Mouse (Mus musculus): ENCODE measurements around the gene Grip1.

DNA sequence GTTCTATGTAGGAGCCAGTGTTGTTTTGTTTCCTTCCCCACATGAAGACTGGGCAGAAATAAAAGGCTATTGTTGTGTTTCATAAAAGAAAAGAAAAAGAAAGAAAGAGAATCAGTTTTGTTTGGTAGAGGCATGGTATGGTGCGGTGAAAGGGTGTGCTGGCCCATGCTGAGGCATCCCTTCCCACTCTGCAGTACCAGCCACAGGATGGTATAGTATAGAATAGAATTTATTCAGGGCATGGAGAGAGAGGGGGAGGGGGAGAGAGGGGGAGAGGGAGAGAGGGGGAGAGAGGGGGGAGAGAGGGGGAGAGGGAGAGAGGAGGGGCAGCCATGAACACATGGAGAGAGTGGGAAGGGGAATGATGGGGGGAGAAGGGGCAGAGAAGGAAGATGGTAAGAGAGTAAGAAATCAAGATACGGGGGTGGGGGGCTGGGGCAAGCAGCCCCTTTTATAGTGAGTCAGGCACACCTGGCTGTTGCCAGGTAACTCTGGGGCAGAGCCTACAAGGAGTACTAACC is 591.1 kb downstream of the Grip1 start:
- TF ChIP-seq CTCF (IDR thresholded peaks at IDR 0.05; ENCODE audit: borderline replicate concordance, insufficient read depth, low read depth, low read length) (no peak), POLR2A (IDR thresholded peaks at IDR 0.05; ENCODE audit: borderline replicate concordance, insufficient read depth, low read length) (no peak)
